Mouse (Mus musculus) thymus, postnatal 36 days (tissue): Measurements from ENCODE around the gene Gm21876.
"Not testable (repeated sequence)": the region's sequence is repeated elsewhere in the genome, so short reads cannot be mapped to it uniquely, and the experiment has no call there.

Experiments used
- DNase-seq, 2 experiments: peaks; one replicate each; pipeline ENCODE4 v3.0.0; 2022; ENCODE audit warnings: mixed read lengths in 2 of 2

Gm21876 gene

GRCm38 (mm10) chrX:21175553-21175952, at the start of gene Gm21876:
TSS of gene Gm21876 (minus strand) at chrX:21175653.
- no peak for DNase-seq

DNA sequence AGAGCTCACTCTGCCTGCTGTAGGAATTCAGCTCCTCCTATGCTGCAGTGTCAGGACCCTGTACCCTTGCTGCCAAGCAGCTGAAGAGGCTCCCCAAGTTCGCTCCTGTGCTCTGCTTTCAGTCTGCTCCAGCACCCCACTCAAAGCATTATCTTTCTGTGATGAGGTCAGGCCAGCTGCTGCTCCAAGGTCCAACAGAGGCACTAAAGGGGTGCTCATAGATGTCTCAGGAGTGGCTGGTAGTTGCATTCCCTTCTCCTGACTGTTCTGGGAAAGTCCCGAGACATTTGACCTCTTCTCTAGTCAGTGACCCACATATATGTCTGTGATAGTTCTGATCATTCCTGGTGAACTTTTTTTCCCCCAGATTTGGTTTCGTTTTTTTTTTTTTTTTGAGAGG, 45.0 kb upstream of the Gm21876 start:
- DNase-seq, result no peak

- not testable (repeated sequence) for DNase-seq
These were observed 28.8 kb downstream of the Gm21876 start for GRCm38 (mm10) chrX:21146675-21147074.
